Mouse (Mus musculus) stomach, embryonic 14.5 days (tissue): ENCODE results near the gene Zfp706. TPM values are rescaled to one million over a fixed set of nuclear protein-coding genes. Genes with fewer than 3 reads are reported as not detected.

Source experiments
- ATAC-seq: fragments of 200-750 bp; cut with Nextera tagmentation; 2 replicates; pipeline ENCODE4 v1.8.0; 2017; ENCODE audit warnings: low read depth, moderate TSS enrichment; ENCODE audit not compliant: insufficient number of reproducible peaks, insufficient read depth, low FRiP score
- H3K27ac ChIP-seq: fragments of 300-500 bp; sonication (generic); 2 replicates; pipeline ENCODE4 v1.5.1; 2014; ENCODE audit warnings: mild to moderate bottlenecking, low read length, moderate library complexity, mixed read lengths
- H3K27me3 ChIP-seq: fragments of 300-500 bp; sonication (generic); 2 replicates; pipeline ENCODE4 v1.6.1; 2014; ENCODE audit warnings: low read length, control low read depth, mixed read lengths; ENCODE audit not compliant: control insufficient read depth, insufficient read depth
- H3K36me3 ChIP-seq: fragments of 300-500 bp; sonication (generic); 2 replicates; pipeline ENCODE4 v1.6.1; 2014; ENCODE audit warnings: mild to moderate bottlenecking, control low read depth, low read length, moderate library complexity, mixed read lengths; ENCODE audit not compliant: control insufficient read depth, insufficient read depth
- H3K4me1 ChIP-seq: fragments of 300-500 bp; sonication (generic); 2 replicates; pipeline ENCODE4 v1.6.1; 2014; ENCODE audit warnings: low read length, control low read depth, mixed read lengths; ENCODE audit not compliant: control insufficient read depth, insufficient read depth
- H3K4me2 ChIP-seq: fragments of 300-500 bp; sonication (generic); replicated peaks from 2 replicates; pipeline ENCODE4 v1.6.1; 2014; ENCODE audit warnings: low read depth, low read length, control low read depth
- H3K4me3 ChIP-seq: fragments of 300-500 bp; sonication (generic); 2 replicates; pipeline ENCODE4 v1.5.1; 2014; ENCODE audit warnings: low read depth, low read length, control low read depth
- H3K9ac ChIP-seq: fragments of 300-500 bp; sonication (generic); replicated peaks from 2 replicates; pipeline ENCODE4 v1.6.1; 2014; ENCODE audit warnings: low read depth, mild to moderate bottlenecking, control low read depth, low read length, moderate library complexity, mixed read lengths
- H3K9me3 ChIP-seq: fragments of 300-500 bp; sonication (generic); 2 replicates; pipeline ENCODE4 v1.6.1; 2016; ENCODE audit warnings: low read depth, low read length, control low read depth; ENCODE audit not compliant: control insufficient read depth
- WGBS: fragments of 180-500 bp; shearing (Covaris S2); extraction: QIAGEN DNeasy Blood & Tissue Kit; methylation state at CpG from one replicate; pipeline ENCODE4 v1.1.7; 2014; 5-methylcytosine and 5-hydroxymethylcytosine counted together
- polyA plus RNA-seq: library from polyadenylated mRNA; unstranded; fragments of >200 nt; fragmentation: Nextera tagmentation; extraction: Ambion mirVana; gene quantifications from 2 replicates; pipeline ENCODE4 v1.2.1, GENCODE M21; 2014

Zfp706 gene
- polyA plus RNA-seq, 1 experiment from 2014 or later: 417 TPM

GRCm38 (mm10) chr15:37041214-37041613 is 33.6 kb upstream of the Zfp706 start:
- H3K27ac ChIP-seq: no peak overlapping the region
- H3K4me3 ChIP-seq: no peak overlapping the region
- no peak overlapping the region for H3K9ac ChIP-seq
- no peaks in the 10 kb centered on the region for H3K36me3 ChIP-seq
- ATAC-seq: no peak
- no peak overlapping the region for H3K4me2 ChIP-seq
- H3K4me1 ChIP-seq: 0 out of 2 replicates have a peak, but pooled peaks cover 11% of the 10 kb centered on the region
- no peaks in the 10 kb centered on the region for H3K27me3 ChIP-seq
- H3K9me3 ChIP-seq: no peaks in the 10 kb centered on the region
- 87% methylated on average over 5 of the region's 5 CpGs for WGBS

GRCm38 (mm10) chr15:37038666-37039065 is 31.1 kb upstream of the Zfp706 start:
- H3K9ac ChIP-seq: no peak overlapping the region
- H3K4me2 ChIP-seq: no peak overlapping the region
- 59% methylated on average over 1 of the region's 1 CpGs for WGBS
- H3K27ac ChIP-seq: no peak overlapping the region
- no peaks in the 10 kb centered on the region for H3K9me3 ChIP-seq
- H3K4me1 ChIP-seq: 0 out of 2 replicates have a peak, but pooled peaks cover 14% of the 10 kb centered on the region
- H3K36me3 ChIP-seq: no peaks in the 10 kb centered on the region
- ATAC-seq: no peak
- H3K27me3 ChIP-seq: no peaks in the 10 kb centered on the region
- H3K4me3 ChIP-seq: no peak overlapping the region

- H3K4me1 ChIP-seq: 0 out of 2 replicates have a peak, but pooled peaks cover 13% of the 10 kb centered on the region
- no peak overlapping the region for H3K9ac ChIP-seq
- H3K27ac ChIP-seq: no peak overlapping the region
- no peaks in the 10 kb centered on the region for H3K36me3 ChIP-seq
- WGBS: 70% methylated on average over 3 of the region's 3 CpGs
- no peak for ATAC-seq
- no peak overlapping the region for H3K4me3 ChIP-seq
- no peak overlapping the region for H3K4me2 ChIP-seq
- no peaks in the 10 kb centered on the region for H3K9me3 ChIP-seq
- H3K27me3 ChIP-seq: no peaks in the 10 kb centered on the region
Measured at GRCm38 (mm10) chr15:37037704-37038103, 30.1 kb upstream of the Zfp706 start.

- no peak overlapping the region for H3K4me3 ChIP-seq
- no peaks in the 10 kb centered on the region for H3K9me3 ChIP-seq
- WGBS: 44% methylated on average over 7 of the region's 7 CpGs
- H3K27ac ChIP-seq: no peak overlapping the region
- no peak overlapping the region for H3K9ac ChIP-seq
- no peak for ATAC-seq
- H3K27me3 ChIP-seq: no peaks in the 10 kb centered on the region
- H3K4me2 ChIP-seq: no peak overlapping the region
- H3K36me3 ChIP-seq: no peaks in the 10 kb centered on the region
- H3K4me1 ChIP-seq: 0 out of 2 replicates have a peak, but pooled peaks cover 12% of the 10 kb centered on the region
Measured at GRCm38 (mm10) chr15:37036481-37037156, 29.0 kb upstream of the Zfp706 start.

GRCm38 (mm10) chr15:37034155-37034554 is 26.6 kb upstream of the Zfp706 start:
- 70% methylated on average over 2 of the region's 2 CpGs for WGBS
- H3K4me3 ChIP-seq: no peak overlapping the region
- H3K27ac ChIP-seq: no peak overlapping the region
- H3K9ac ChIP-seq: no peak overlapping the region
- H3K4me1 ChIP-seq: 0 out of 2 replicates have a peak, but pooled peaks cover 15% of the 10 kb centered on the region
- H3K27me3 ChIP-seq: no peaks in the 10 kb centered on the region
- no peak for ATAC-seq
- no peak overlapping the region for H3K4me2 ChIP-seq
- no peaks in the 10 kb centered on the region for H3K9me3 ChIP-seq
- no peaks in the 10 kb centered on the region for H3K36me3 ChIP-seq

GRCm38 (mm10) chr15:37033431-37033830 is 25.9 kb upstream of the Zfp706 start:
- Histone ChIP-seq H3K4me2 (no peak overlapping the region), H3K27me3 (no peaks in the 10 kb centered on the region), H3K4me1 (0 out of 2 replicates have a peak, but pooled peaks cover 15% of the 10 kb centered on the region), H3K4me3 (no peak overlapping the region), H3K9ac (no peak overlapping the region), H3K9me3 (no peaks in the 10 kb centered on the region), H3K36me3 (no peaks in the 10 kb centered on the region), H3K27ac (no peak overlapping the region)
- no peak for ATAC-seq
- WGBS: 82% methylated on average over 2 of the region's 2 CpGs

GRCm38 (mm10) chr15:37031334-37032150 is 24.0 kb upstream of the Zfp706 start:
- Histone ChIP-seq H3K27ac (peak overlapping the region; percentile 66), H3K4me3 (no peak overlapping the region), H3K9ac (no peak overlapping the region), H3K4me1 (0 out of 2 replicates have a peak, but pooled peaks cover 8% of the 10 kb centered on the region), H3K9me3 (no peaks in the 10 kb centered on the region), H3K4me2 (no peak overlapping the region), H3K27me3 (no peaks in the 10 kb centered on the region), H3K36me3 (no peaks in the 10 kb centered on the region)
- WGBS: 25% methylated on average over 6 of the region's 6 CpGs
- ATAC-seq: peak; percentile 75

- H3K9ac ChIP-seq: no peak overlapping the region
- no peaks in the 10 kb centered on the region for H3K9me3 ChIP-seq
- peak overlapping the region; percentile 66; the same call in 1 of the 2 replicates for H3K27ac ChIP-seq
- WGBS: 38% methylated on average over 3 of the region's 3 CpGs
- H3K36me3 ChIP-seq: no peaks in the 10 kb centered on the region
- H3K4me1 ChIP-seq: 0 out of 2 replicates have a peak, but pooled peaks cover 3% of the 10 kb centered on the region
- no peak overlapping the region for H3K4me2 ChIP-seq
- no peak; the same call in 1 of the 2 replicates for ATAC-seq
- H3K27me3 ChIP-seq: no peaks in the 10 kb centered on the region
- no peak overlapping the region for H3K4me3 ChIP-seq
Measured at GRCm38 (mm10) chr15:37030929-37031328, 23.4 kb upstream of the Zfp706 start.
